Mouse (Mus musculus) lung, postnatal 0 days (tissue): Measurements from ENCODE around the gene Phgr1. TPM values are rescaled to one million over a fixed set of nuclear protein-coding genes. Genes with fewer than 3 reads are reported as not detected.

ENCODE experiments used
- ATAC-seq: fragments of 200-750 bp; cut with Nextera tagmentation; 2 replicates; pipeline ENCODE4 v1.8.0; 2017; ENCODE audit warnings: moderate library complexity
- DNase-seq: peaks from one replicate; pipeline ENCODE4 v3.0.0-alpha.2; 2016; ENCODE audit warnings: low spot score
- H3K27ac ChIP-seq: fragments of 300-500 bp; sonication (generic); 2 replicates; pipeline ENCODE4 v1.5.1; 2014; ENCODE audit warnings: antibody characterized with exemption, mild to moderate bottlenecking, low read length, mixed read lengths
- H3K27me3 ChIP-seq: fragments of 300-500 bp; sonication (generic); replicated peaks from 2 replicates; pipeline ENCODE4 v1.6.1; 2014; ENCODE audit warnings: low read length, mixed read lengths; ENCODE audit not compliant: insufficient read depth
- H3K36me3 ChIP-seq: fragments of 300-500 bp; sonication (generic); 2 replicates; pipeline ENCODE4 v1.6.1; 2014; ENCODE audit warnings: low read length, mixed read lengths; ENCODE audit not compliant: insufficient read depth
- H3K4me1 ChIP-seq: fragments of 300-500 bp; sonication (generic); 2 replicates; pipeline ENCODE4 v1.6.1; 2014; ENCODE audit warnings: antibody characterized with exemption, low read depth, low read length, mixed read lengths; ENCODE audit not compliant: insufficient read depth
- H3K4me2 ChIP-seq: fragments of 300-500 bp; sonication (generic); replicated peaks from 2 replicates; pipeline ENCODE4 v1.6.1; 2014; ENCODE audit warnings: low read depth, mild to moderate bottlenecking, low read length, moderate library complexity, mixed read lengths
- H3K4me3 ChIP-seq: fragments of 300-500 bp; sonication (generic); 2 replicates; pipeline ENCODE4 v1.5.1; 2014; ENCODE audit warnings: low read depth, low read length
- H3K9ac ChIP-seq: fragments of 300-500 bp; sonication (generic); replicated peaks from 2 replicates; pipeline ENCODE4 v1.6.1; 2014; ENCODE audit warnings: low read depth, mild to moderate bottlenecking
- H3K9me3 ChIP-seq: fragments of 300-500 bp; sonication (generic); 2 replicates; pipeline ENCODE4 v1.6.1; 2016; ENCODE audit warnings: low read length, mixed read lengths
- CTCF ChIP-seq: IDR thresholded peaks from 2 replicates; pipeline ENCODE4 v1.5.1; 2016; ENCODE audit warnings: antibody characterized with exemption, mild to moderate bottlenecking
- EP300 ChIP-seq: IDR thresholded peaks from 2 replicates; pipeline ENCODE4 v1.6.1; 2016; ENCODE audit warnings: antibody characterized with exemption, mild to moderate bottlenecking, control low read depth
- WGBS: fragments of 180-500 bp; shearing (Covaris S2); extraction: QIAGEN DNeasy Blood & Tissue Kit; methylation state at CpG from one replicate; pipeline ENCODE4 v1.1.7; 2014; 5-methylcytosine and 5-hydroxymethylcytosine counted together
- polyA plus RNA-seq: library from polyadenylated mRNA; unstranded; fragments of >200 nt; fragmentation: Nextera tagmentation; extraction: Ambion mirVana; gene quantifications from 2 replicates; pipeline ENCODE4 v1.2.1, GENCODE M21; 2015

The Phgr1 gene
- polyA plus RNA-seq, 1 experiment from 2014 or later = 13.6 TPM

DNA sequence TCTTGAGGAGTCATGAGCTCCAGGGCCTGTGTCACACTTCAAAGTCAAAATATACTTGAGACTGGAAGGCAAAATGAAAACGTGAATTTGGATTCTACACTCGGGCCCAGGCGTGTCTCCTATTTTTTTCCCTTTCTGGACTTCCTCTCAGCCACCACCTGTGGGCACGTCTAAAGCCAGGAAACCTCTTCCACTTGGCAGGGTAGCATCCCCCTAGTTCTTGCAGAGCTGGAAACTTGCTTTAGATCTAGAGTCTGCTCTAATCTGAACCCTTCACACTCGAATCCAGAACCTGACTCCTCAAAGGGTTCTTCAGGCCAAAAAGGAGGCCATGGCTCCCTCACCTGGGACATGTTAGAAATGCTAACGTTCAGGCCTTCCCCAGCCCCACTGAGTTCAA is 17.2 kb upstream of the Phgr1 start:
- H3K4me3 ChIP-seq = no peak overlapping the region
- DNase-seq = no peak
- no peaks in the 10 kb centered on the region for H3K27me3 ChIP-seq
- WGBS = 78% methylated on average over 6 of the region's 6 CpGs
- H3K9me3 ChIP-seq = no peaks in the 10 kb centered on the region
- H3K27ac ChIP-seq = no peak overlapping the region
- TF ChIP-seq CTCF (no peak), EP300 (no peak)
- peaks cover 6% of the 10 kb centered on the region; the same call in 1 of the 2 replicates for H3K4me1 ChIP-seq
- no peak for ATAC-seq
- no peak overlapping the region for H3K9ac ChIP-seq
- H3K36me3 ChIP-seq = no peaks in the 10 kb centered on the region
- H3K4me2 ChIP-seq = no peak overlapping the region

DNA sequence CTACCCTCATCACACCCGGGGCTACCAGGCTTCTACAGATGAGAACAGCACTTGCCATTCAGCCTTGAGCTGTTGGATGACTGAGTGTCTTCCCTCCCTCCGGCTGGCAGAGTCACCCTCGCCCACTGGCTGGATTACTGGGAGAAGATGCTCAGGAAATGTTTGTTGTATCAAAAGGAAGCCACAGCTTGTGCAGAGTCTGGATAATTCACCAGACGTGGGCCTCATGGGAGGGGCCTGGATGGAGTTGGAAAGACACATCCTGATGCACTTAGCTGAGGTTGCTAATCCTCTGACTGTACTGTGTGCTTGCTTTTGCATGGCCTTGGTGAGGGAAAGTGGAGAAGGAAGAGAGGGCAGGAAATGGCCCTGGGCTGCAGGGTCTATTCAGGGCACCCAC is 16.5 kb upstream of the Phgr1 start:
- no peak for DNase-seq

GRCm38 (mm10) chr2:118759828-118760227 is 12.7 kb upstream of the Phgr1 start:
- Histone ChIP-seq H3K4me3 (no peak overlapping the region), H3K4me2 (no peak overlapping the region), H3K4me1 (peaks cover 26% of the 10 kb centered on the region), H3K27ac (no peak overlapping the region), H3K36me3 (no peaks in the 10 kb centered on the region), H3K9ac (no peak overlapping the region), H3K27me3 (no peaks in the 10 kb centered on the region), H3K9me3 (no peaks in the 10 kb centered on the region)
- 15% methylated on average over 8 of the region's 8 CpGs for WGBS
- ATAC-seq (no peak), DNase-seq (peak; percentile 82)
- TF ChIP-seq CTCF (peak; percentile 77), EP300 (no peak)

More for the DNA sequence above, 16.5 kb upstream of the Phgr1 start:
- Histone ChIP-seq H3K36me3 (no peaks in the 10 kb centered on the region), H3K27me3 (no peaks in the 10 kb centered on the region), H3K4me1 (peaks cover 5% of the 10 kb centered on the region; the same call in 1 of the 2 replicates), H3K27ac (no peak overlapping the region), H3K4me3 (no peak overlapping the region), H3K4me2 (no peak overlapping the region), H3K9ac (no peak overlapping the region), H3K9me3 (no peaks in the 10 kb centered on the region)
- WGBS = 64% methylated on average over 4 of the region's 4 CpGs
- TF ChIP-seq CTCF (no peak), EP300 (peak; percentile 22; the same call in 1 of the 2 replicates)
- peak; percentile 28; the same call in 1 of the 2 replicates for ATAC-seq

DNA sequence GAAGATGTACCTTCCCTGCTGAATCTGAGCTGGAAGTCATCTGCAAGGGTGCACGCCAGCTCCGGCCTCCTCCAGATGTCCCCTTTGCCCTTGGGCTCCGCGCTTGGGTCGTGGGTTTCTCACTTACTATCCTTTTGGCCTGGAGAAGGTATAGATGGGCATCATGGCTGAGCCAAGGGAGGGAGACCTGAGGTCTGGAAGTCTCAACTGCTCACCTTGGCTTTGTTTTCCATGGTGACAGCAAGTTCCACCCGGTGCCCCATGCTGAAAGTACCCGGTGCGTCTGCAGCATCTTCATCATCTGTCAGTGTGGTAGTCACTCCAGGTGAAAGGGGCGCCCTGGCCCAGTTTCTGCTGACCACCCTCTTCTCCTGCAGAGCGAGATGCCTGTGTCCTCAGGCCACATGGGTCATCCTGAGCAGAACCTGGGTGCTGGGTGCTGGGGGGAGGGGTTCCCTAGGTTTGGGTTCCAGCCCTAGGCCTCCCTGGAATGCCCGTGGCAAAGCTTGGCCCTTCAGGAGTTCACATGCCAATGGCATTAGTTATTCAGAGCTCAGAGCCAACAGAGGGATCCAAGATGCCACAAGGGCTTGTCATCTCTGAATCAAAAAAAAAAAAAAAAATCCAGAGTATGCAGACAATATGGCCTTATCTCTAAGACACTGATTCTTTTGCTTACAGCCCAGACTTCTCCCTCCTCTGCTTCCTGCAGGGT is 12.1 kb upstream of the Phgr1 start:
- TF ChIP-seq EP300 (no peak), CTCF (no peak)
- H3K27ac ChIP-seq = no peak overlapping the region
- no peak for ATAC-seq

DNA sequence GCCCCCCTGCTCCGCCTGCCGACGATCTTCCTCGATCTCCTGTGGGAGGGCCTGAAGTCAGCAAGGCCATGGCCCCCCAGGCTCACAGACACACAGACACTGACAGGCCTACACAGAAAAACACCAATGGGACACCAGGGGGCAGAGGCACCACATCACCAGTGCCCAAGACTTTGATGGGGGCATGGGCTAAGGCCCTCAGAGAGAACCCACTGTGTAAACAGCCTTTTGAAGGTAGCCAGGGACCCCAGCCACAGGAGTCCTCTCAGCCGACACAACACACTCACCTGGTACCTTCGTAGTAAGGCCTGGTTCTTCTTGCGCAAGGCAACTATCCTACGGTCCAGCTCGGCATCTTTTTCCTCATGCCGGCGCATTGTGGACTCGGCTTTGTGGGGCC is 11.2 kb upstream of the Phgr1 start:
- Histone ChIP-seq H3K9me3 (no peaks in the 10 kb centered on the region), H3K4me2 (peak overlapping the region; percentile 57), H3K27me3 (no peaks in the 10 kb centered on the region), H3K4me1 (peaks cover 30% of the 10 kb centered on the region), H3K4me3 (peak overlapping the region; percentile 33; the same call in 1 of the 2 replicates), H3K36me3 (no peaks in the 10 kb centered on the region), H3K27ac (peak overlapping the region; percentile 98), H3K9ac (peak overlapping the region; percentile 64; the same call in 1 of the 2 replicates)
- 79% methylated on average over 12 of the region's 12 CpGs for WGBS
- DNase-seq (peak; percentile 15), ATAC-seq (no peak)
- no peak for TF ChIP-seq EP300
- TF ChIP-seq CTCF = peak; percentile 61

More for the DNA sequence above, 12.1 kb upstream of the Phgr1 start:
- H3K9me3 ChIP-seq = no peaks in the 10 kb centered on the region
- no peaks in the 10 kb centered on the region for H3K36me3 ChIP-seq
- no peak overlapping the region for H3K9ac ChIP-seq
- DNase-seq = no peak
- 85% methylated on average over 11 of the region's 11 CpGs for WGBS
- peaks cover 26% of the 10 kb centered on the region for H3K4me1 ChIP-seq
- H3K27me3 ChIP-seq = no peaks in the 10 kb centered on the region
- no peak overlapping the region for H3K4me2 ChIP-seq
- no peak overlapping the region for H3K4me3 ChIP-seq

DNA sequence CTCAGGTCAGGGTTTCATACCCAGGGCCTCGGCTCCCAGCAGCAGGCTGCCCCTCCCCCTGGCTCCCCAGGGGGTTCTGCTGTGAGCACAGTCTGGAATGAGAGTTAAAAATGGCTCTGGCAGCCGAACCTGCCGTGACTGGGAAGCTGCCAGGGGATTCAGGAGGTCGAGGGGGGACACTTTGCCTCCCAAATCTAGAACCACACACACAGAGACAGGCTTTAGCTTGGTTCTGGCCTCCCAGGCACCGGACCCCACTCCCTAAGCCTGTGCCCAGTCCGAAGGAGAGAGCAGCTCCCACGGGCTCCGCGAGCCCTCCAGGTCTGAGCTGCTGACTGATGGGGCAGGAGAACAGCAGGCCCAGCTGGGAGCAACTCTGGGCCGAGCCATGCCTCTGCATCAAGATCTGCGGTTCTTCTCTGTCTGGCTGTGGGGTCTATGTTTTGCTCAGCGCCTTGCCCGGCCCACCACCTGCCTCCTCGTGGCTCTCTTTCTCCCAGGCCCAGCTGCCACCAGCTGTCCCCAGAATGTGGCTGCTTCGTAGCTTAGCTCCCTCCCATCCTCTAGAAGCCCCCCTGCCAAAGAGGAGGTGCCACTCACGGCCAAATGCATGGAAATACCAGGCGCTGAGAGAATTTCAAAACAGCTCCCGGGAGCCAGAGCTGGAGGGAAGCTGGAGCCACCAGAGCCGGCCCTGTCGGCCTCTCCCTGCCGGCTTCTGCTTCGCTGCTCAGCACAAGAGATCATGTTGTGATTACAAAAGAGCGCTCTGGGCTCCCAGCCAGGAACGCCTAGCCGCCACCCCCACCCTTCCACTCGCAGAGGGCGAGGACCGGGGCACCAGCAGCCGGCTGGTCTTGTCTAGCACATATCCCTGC is 10.4 kb upstream of the Phgr1 start, which contains the start of gene Ccdc9b:
Gene Ccdc9b (minus strand): TSS at position 756 of the 878 bp plus-strand sequence.
- Histone ChIP-seq H3K27me3 (no peaks in the 10 kb centered on the region), H3K36me3 (no peaks in the 10 kb centered on the region), H3K27ac (peak within 1 kb of the TSS; percentile 98), H3K4me3 (peak within 1 kb of the TSS; percentile 33), H3K9me3 (no peaks in the 10 kb centered on the region), H3K4me1 (peaks cover 34% of the 10 kb centered on the region), H3K4me2 (peak within 1 kb of the TSS; percentile 57), H3K9ac (peak within 1 kb of the TSS; percentile 64)
- peak; percentile 72 for TF ChIP-seq EP300
- TF ChIP-seq CTCF = no peak; the same call in 1 of the 2 replicates
- ATAC-seq (peak; percentile 87), DNase-seq (peak; percentile 96)
- WGBS = 9% methylated on average over 29 of the region's 29 CpGs
